Mouse (Mus musculus): ENCODE measurements around the gene Allc.

Gene Allc

DNA sequence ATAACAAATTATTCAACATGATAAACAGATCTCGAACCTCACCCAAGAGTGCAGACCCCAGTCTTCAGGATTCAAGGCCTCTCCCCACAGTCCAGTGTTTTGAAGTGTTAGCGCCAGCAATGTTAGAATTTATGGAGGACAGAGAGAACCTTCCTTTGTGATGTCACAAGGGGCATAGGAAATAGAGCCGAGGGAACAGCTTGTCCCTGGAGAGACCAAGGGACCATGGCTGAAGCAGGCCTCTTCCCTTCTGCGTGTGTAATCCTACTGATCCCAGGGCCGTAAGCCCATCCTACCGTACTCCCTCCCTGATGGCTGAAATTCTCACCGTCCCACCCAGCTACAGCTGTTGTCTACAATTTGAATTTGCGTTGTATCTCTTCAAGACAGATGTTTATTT is at the start of gene Allc:
TSS of gene Allc (minus strand) at position 101 of the 400 bp plus-strand sequence.
- DNase-seq = no peak

DNA sequence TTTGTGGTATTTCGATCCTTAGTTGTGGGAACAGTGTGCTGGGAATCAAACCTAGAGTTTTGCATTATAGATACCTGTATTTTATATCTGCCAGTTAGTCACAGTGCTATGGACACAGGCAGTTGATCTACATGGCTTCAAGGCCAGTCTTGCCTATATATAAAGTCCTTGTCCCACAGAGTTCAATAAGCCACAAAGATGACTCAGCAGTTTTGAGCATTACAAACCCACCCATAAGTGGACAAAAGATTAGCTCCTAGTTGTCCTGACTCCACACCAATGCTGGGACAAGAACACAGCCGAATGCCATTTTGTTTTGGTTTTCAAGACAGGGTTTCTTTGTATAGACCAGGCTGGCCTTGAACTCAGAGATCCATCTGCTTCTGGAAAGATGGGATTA is 46.1 kb upstream of the Allc start:
- DNase-seq = no peak

DNA sequence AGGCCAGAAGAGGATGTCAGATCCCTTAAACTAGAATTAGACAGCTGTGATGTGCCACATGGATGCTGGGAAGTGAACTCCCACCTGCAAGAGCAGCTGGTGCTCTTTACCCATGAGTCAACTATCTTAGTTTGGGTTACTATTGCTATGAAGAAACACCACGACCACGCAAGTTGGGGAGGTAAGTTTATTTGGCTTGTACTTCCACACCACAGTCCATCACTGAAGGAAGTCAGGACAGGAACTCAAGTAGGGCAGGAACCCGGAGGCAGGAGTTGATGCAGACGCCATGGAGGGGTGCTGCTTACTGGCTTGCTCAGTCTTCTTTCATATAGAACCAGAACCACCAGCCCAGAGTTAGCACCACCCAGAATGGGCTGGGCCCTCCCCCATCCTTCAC is 44.8 kb upstream of the Allc start:
- DNase-seq = no peak

DNA sequence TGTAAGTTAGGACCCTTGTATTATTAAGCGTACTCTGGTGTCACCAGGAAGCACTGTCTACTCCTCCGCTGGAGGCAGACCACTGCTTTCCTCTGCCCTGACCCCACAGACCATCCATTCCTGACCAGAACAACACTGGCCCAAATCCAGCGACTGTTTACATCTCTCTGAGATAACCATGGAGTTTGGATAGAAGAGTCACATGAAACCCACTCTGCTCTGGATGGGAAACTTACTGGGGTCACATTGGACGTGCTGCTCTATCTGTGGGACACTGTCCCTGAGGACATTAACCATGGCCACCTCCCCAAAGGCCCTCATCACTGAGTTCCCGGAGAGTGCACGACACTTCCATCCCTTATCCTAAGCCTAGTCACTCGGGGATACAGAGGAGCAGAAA is 43.1 kb upstream of the Allc start:
- DNase-seq = no peak

DNA sequence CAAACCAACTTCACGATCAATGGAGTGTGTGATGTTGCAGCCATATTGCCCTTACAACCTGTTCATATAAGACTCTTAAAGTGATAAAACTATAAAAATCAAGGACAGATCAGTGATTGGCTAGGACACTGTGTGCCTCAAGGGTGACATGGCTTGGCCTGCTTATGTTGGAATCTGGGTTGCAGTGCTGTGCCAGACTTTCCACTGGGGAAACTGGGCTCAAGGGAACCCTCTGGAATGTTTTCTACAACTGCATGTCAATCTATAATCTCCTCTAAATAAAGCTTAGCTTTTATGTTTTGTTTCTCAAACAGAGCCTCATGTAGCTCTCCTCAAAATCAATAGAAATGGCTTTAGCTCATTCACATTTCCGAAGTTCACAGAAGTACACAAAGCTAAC is 41.9 kb upstream of the Allc start:
- no peak for DNase-seq

DNA sequence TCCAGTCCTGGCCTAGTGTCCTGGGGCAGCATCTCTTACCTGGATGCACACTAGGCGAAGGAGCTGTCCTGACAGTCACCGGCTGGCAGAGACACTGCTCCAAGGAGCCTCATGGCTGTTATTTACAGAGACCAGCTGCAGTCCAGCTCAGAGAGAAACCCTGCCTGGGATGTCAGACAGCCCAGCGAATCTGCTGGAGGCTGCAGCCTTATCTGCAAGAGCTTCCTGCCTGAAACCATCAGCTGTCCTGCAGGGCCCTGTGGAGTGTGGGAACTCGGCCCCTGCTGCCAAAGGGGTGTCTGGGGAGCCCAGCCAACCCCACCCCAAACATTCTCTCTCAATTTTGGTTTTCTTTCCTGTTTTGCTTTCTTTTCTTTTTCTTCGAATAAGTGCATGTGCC is 40.9 kb upstream of the Allc start, which contains the start of gene Colec11:
TSS of gene Colec11 (minus strand) at position 183 of the 400 bp plus-strand sequence.
- DNase-seq = peak; percentile 61

DNA sequence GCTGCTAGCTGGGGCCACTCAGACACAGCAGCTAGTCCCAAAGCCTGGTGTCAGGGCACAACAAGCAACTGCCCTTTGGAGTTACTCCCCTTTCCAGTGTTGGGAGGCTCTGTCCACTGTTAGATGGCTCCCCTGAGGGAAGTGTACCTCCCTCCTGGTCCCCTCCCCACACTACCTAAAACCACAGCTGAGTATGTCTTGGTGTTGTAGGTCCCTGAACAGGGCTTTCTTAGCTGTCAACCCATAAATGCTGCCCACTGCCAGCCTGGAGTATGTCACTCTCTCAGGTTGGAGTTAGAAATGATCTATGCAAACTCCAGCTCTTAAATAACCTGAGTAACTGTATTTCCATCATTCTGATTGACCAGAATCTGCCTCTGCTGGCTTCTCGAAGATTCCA is 40.3 kb upstream of the Allc start:
- no peak for DNase-seq

DNA sequence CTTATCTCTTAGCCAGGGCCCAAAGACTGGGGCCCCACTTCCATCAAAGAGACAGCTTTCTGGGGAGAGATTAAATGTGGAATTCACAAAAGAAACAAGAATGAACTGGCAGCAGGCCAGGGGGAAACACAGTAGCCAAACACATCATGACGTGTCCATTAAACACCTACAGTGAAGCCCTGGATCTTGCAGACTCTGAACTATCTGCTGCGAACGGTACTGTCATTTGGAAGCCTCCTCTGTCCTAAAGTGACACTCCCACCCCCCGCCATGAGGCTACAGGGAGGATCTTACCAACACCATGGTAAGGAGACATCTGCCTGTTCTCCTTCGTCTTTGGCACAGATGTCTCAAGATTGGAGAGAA is 39.8 kb upstream of the Allc start:
- peak; percentile 27 for DNase-seq

DNA sequence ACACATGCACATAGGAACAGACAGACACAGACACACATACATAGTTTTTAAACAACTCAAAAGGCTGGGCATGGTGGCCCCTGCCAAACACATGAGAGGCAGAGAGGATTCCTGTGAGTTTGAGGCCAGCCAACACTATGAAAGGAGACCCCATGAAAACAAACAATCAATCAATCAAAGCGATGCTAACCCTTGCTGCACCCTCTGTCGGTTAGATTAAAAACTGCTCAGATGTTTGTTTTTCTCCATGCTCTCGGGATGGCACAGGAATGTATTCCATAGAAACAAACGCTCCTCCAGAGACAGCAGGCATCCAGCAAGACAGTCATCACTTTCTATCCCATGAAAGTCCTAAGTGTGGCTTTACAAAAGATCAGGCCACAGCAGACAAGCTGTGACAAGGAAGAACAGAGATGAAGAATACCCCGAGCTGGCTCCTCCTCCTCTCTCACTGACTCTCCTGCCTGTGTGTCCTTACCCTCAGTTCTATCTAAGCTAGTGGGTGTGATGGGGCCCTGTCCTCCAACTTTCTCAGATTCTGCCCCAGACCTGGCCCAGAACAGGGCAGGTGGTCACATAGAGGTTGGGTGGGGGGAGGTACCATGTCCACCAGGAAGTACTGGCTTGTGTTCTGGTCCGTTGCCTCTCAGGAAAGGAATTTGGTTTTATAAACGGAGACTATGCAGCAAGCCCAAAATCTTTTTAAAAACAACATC is 39.3 kb upstream of the Allc start:
- no peak for DNase-seq

DNA sequence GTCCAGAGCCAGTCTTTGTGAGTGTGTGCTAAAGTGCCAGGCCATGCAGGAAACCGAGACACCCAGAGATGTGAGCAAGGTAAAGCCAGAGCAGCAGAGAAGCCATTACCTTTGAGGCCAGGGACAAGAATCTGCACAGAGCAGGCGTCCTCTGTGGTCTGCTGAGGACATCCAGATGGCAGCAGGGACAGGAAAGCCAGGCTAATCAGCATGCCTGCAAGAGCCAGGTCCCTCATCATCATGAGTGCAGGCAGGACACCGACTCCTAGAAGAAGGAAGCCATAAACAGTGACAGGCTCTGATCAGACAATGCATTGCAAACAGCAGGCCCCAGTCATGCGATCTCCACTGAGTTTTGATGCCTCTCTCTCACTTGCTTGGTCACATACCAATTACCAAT is 35.0 kb upstream of the Allc start:
- no peak for DNase-seq

DNA sequence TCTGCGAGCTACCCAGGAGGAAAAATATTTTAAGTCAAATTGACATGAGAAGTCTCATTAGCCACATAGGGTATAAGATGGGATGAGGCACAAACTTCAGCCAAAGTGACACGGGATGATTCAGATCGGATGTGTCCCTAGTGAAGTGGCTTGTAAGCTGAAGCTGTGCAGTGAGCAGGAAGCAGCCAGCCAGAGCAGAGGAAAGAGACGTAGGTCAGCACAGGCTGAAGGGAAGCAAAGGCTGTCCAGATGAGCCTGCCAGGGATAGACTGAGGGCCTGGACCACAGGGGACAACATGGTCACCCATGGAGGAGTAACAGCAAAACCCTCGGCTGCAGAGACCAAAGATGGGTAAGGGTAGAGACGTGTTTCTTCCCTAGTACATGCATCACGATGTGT is 32.1 kb upstream of the Allc start:
- DNase-seq = no peak

DNA sequence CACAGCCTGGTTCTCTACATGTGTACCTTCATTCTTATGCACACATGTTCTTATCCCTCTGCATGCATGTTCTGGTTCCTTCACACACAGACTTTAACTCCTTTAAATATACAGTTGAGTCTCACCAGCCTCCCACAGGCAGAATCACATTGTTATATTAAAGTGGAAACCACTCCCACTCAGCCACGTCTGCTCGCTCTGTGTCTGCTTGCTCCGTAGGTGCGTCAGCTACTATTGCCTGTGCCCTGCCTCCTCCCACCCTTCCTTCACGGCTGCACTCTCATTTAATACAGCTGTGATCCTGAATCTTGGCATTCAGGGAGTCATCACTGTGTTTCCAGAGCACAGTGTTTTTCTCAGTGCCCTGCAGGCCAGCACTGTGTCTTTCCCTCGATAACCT is 30.1 kb upstream of the Allc start:
- DNase-seq = no peak

DNA sequence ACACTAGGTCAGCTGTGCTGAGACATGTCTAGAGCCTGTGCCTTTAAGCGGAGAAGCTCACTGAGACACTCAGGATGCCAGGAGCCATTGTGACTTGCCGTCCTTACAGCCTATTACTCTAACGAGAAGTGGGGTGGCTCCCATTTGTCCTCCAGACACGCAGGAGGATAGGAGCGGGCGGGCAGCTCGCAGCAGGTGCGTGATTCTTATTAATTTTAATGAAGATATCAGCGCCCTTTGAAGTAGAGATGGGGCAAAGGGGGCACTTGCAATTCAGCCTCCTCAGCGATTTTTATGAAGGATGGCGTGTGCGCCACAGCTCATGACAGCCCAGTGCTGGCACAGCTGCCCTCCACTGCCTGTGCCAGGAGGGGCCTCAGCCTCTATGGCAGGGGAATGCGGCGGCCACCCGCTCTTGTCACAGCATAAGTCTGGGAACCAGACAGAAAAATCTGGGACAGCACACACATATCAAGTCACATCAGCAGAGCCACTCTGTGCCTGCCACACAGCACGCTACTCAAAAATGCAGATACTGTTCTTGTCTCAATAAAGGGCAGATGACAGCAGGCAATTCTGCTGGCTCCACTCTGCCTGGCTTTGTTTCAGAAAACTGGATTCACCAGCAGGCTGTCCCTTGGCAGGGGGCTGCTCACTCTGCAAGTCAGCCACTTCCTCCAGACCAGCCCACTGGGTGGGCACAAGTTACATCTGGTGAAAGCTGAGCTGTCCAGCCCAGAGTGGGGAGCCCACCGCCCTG is 25.4 kb upstream of the Allc start:
- no peak for DNase-seq

DNA sequence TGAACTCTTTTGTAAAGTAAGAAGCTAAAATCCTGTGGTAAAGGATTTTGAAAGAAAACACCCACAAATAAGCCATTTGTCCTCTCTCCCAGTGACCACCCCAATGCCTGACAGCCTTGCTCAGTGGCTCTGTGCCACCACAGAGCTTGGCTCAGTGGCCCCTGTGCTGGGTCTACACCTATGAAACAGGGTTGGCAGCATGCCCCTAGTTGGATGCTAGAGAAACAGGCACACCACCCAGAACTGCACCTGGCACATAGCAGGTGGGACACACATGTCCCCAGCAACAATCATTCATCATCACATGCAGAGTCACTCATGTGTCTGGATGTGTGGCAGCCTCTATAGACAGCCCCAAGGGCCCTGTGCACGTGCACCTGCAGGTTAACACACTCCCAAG is 21.2 kb upstream of the Allc start:
- no peak for DNase-seq

DNA sequence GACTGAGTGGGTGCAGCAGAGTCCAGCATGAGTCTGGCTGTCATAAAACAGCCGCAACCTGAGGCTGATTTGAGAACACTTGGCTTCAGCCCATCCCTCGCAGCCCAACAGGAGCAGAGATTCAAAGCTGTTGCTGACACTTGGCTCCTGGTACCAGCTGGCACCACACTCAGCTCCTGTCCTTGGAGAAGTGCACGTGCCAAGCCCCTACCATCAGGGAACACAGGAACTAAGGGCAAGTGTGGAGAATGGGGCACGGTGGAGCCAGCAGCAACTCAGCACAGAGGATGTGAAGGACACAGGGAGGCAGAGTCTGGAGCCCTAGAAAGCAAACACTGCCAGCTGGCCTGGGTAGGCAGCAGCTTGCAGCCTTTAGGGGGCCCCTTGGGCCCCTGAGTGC is 19.9 kb upstream of the Allc start:
- no peak for DNase-seq

DNA sequence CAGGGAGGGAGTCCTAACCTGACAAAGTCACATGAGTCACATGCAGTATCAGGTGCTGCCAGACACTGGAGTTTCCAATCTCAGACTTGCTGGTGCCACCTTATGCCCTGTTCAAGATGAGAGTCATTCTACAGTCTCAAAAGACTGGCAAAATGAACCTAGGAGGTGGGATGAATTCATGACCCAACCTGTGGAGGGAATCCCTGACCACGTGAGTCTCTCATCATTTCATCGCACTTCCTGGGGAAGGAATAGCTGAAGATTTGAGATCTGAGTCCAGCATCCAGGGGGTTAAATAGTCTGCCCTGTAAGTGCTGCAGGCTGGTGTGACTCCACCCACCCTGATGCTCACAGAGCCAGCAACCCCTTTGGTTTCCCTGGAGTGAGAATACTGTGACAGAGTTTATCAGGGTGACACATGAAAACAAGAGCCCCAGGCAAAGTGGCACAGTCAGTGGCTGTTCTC is 16.2 kb upstream of the Allc start:
- DNase-seq = no peak

DNA sequence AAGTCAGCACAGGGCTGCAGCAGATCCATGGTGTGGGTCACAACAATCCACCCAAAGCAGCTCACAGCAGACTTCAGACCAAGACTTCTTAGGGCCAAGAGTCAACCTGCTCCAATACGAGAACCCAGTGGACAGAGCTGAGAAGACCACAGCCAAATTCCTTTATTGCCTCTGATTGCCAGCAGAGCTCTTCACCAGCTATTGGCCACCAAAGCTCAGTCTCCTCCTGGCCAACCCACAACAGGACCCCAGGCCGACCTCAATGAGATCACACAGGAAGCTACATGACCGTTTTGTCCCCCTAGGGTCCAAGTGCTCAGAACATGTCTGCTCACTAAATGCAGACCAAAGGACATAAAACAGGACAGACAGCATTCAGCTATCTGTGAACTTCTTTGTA is 15.8 kb upstream of the Allc start:
- DNase-seq = no peak

DNA sequence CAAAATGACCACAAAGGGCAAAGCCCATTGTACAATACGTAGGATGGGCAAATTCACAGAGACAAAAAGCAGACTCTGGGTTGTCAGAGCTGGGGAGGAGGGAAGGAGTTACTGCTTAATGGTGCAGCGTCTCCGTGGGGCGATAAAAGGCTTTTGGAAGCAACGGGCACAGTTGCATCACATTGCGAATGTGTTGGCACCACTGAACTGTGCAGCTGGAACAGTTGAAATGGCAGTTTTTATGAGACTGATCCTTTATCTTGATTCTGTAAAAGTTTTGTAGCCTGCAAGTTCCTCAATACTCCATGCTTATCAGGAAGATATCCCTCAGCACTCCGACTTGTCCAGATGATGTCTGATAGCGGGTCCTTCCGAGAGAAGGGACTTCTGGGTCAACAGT is 15.4 kb upstream of the Allc start:
- DNase-seq = no peak

DNA sequence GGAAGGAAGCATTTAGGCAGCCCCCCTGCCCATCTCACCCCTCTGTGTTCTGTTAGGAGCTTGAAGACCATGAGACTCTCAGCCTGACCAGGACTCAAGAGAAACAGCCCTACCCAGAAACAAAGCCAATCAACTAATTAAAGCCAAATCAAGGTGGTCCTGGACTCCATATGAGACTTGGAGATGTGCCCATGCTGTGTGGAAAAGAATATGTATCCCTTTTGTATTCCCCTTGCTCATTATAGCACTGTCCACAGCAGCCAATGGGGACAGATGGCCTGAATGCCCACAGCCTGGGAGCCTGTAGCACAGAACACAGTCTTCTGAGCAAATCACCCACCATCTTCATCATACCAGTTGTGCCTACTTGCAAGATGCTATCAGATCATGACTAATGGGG is 14.5 kb upstream of the Allc start:
- no peak for DNase-seq

DNA sequence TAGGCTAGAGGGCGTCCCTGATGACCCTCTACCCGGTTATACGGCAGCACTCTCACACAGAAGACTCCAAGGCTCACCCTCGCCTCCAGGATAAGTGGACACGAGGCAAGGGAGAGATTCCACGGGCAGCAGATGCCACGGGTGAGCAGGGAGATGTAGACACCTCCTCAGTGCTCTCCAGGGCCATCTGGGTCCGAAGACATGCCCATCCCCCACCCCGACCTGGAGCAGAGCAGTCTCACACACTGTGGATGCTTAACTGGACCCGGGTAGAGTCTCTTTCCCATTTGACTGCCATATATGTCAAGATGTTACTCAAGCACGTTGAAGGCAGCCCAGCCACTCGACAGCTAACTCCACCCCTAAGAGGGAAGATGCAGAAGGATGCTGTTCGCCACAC is 8.1 kb upstream of the Allc start:
- DNase-seq = peak; percentile 23

DNA sequence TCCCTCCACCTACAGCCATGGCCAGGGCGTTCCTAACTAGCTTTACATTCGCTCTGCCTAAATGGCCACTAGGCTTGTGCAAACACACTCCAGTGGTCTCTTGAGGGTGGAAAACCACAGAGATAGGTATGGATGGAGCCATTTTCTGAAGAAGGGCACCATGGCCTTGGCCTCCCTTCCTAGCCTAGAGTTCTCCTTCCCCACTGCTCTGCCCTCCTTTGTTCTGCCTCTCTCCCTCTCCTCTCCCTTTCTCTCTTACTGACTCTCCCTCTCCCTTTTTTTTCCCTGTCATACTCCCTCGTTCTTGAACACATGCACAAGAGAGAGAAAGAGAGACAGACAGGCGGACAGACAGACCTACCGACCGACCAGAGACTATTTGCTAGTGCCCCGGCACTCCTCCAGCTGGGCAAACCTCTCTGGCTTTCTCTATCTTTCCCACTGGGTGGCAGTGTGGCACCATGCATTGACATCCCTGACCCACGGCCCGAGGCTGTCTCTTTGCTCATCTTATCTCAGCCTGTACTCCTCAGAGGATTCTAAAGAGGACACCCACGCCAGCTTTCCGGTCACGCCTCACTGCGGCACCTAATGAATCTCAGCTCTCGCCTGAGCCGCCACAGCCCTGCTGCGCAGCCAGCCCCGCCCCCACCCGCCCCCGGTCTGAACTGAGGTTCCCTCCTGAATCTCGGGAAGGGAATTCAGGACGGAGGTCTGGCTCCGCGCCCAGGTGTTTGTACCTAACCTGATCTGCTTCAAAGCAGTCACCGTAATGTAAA is 7.0 kb upstream of the Allc start:
- peak; percentile 89 for DNase-seq

DNA sequence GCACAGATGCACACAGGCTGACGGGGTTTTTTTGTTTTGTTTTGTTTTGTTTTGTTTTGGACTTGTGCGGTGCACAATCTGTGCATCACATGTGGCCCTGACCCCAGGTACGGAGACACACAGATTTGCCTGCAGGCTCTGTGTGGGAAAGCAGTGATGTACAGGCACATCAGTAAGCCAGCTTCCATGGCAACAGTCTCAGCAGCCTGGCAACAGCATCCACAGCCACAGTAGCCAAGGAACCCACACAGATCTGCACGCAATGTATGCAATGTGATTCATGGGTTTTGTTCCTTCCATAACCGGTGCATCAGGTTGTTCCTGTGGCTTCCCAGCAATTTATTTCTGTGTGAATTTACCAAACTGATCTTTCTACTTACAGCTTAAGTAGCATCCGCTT is 5.6 kb upstream of the Allc start:
- no peak for DNase-seq

DNA sequence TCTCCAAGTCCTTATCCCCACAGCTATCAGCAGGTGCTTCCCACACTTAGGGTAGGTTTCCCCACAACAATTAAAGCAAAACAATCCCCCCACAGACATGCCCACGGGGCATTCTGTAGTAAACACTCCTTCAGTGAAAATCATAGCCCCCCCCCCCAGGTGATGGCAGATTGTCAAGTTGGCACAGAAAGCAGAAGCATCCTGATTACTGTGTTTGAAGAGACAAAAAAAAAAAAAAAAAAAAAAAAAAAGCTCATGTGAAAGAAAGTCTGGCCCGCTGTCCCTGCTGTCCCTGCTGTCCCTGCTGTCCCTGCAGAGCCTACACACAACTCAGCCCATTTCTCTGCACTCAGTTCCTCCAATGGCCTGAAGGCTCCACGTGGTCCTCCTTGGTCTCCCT is 1.7 kb upstream of the Allc start:
- DNase-seq = no peak

DNA sequence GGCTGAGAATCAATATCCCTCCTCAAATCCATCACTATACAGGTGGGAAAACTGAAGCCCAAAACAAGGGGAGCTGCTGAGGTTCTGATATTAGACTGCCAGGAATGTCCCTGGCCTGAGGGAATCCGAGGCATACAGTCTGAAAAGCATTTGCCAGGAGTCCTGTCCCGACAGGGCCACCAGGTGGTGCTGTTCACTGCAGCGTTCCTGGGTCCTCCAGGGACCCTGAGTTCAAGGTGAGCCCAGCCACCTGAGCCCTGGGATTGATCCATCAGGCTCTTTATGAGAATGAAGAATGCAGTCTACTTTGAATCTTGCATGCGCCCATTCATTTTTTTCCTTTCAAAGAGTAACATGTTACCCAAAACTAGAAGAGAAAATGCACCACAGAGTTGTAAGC is 3.2 kb downstream of the Allc start:
- DNase-seq = peak; percentile 38
